Mouse (Mus musculus): ENCODE measurements at regions not wholly inside any gene's neighbourhood (a gene's known extent, or its start where the extent isn't known, plus 50 kb on each side); places are given as distances from the start of the nearest gene placed in this dataset.

GRCm38 (mm10) chr8:59265685-59266084 is 353.2 kb upstream of the Galntl6 start:
- ATAC-seq (ENCODE audit: extremely low read depth, insufficient number of reproducible peaks, low FRiP score, poor library complexity, severe bottlenecking) (no peak), DNase-seq (ENCODE audit: low spot score) (no peak)
- Histone ChIP-seq H3K4me3 (ENCODE audit: low read depth, low read length) (no peak overlapping the region), H3K36me3 (replicated peaks) (no peaks in the 10 kb centered on the region), H3K4me1 (ENCODE audit: insufficient read depth, low read depth, low read length) (no peaks in the 10 kb centered on the region), H3K27me3 (ENCODE audit: insufficient read depth, low read length) (no peaks in the 10 kb centered on the region), H3K9me3 (replicated peaks) (no peaks in the 10 kb centered on the region)
- TF ChIP-seq TAL1 (conservative IDR thresholded peaks at IDR 0.05; ENCODE audit: low read depth, low read length) (no peak), GATA1 (IDR thresholded peaks at IDR 0.05; ENCODE audit: borderline replicate concordance, low read length) (no peak), POLR2AphosphoS5 (IDR thresholded peaks at IDR 0.05; ENCODE audit: insufficient replicate concordance, low read depth, low read length) (no peak), CTCF (IDR thresholded peaks at IDR 0.05; ENCODE audit: low read depth, low read length) (no peak), GATA2 (IDR thresholded peaks at IDR 0.05; ENCODE audit: borderline replicate concordance, low read depth, low read length) (no peak)

GRCm38 (mm10) chr8:59232799-59233198 is 320.4 kb upstream of the Galntl6 start:
- Histone ChIP-seq H3K4me3 (ENCODE audit: low read depth, low read length) (no peak overlapping the region), H3K4me1 (ENCODE audit: insufficient read depth, low read depth, low read length) (no peaks in the 10 kb centered on the region), H3K36me3 (replicated peaks) (no peaks in the 10 kb centered on the region), H3K9me3 (replicated peaks) (no peaks in the 10 kb centered on the region), H3K27me3 (ENCODE audit: insufficient read depth, low read length) (no peaks in the 10 kb centered on the region)
- ATAC-seq (ENCODE audit: extremely low read depth, insufficient number of reproducible peaks, low FRiP score, poor library complexity, severe bottlenecking) (no peak), DNase-seq (ENCODE audit: low spot score) (no peak)
- TF ChIP-seq TAL1 (conservative IDR thresholded peaks at IDR 0.05; ENCODE audit: low read depth, low read length) = no peak
- TF ChIP-seq CTCF (IDR thresholded peaks at IDR 0.05; ENCODE audit: low read depth, low read length) = no peak
- no peak for TF ChIP-seq POLR2AphosphoS5 (IDR thresholded peaks at IDR 0.05; ENCODE audit: insufficient replicate concordance, low read depth, low read length)
- no peak for TF ChIP-seq GATA2 (IDR thresholded peaks at IDR 0.05; ENCODE audit: borderline replicate concordance, low read depth, low read length)
- TF ChIP-seq GATA1 (IDR thresholded peaks at IDR 0.05; ENCODE audit: borderline replicate concordance, low read length) = no peak

- H3K9me3 ChIP-seq (replicated peaks) = no peaks in the 10 kb centered on the region
- 0 out of 2 replicates have a peak, but pooled peaks cover 2% of the 10 kb centered on the region for H3K27me3 ChIP-seq (ENCODE audit: insufficient read depth, low read length)
- H3K4me1 ChIP-seq (ENCODE audit: insufficient read depth, low read depth, low read length) = no peaks in the 10 kb centered on the region; the same call in 1 of the 2 replicates
- H3K36me3 ChIP-seq (replicated peaks) = no peaks in the 10 kb centered on the region
- TF ChIP-seq TAL1 (conservative IDR thresholded peaks at IDR 0.05; ENCODE audit: low read depth, low read length) (no peak), GATA1 (IDR thresholded peaks at IDR 0.05; ENCODE audit: borderline replicate concordance, low read length) (no peak), GATA2 (IDR thresholded peaks at IDR 0.05; ENCODE audit: borderline replicate concordance, low read depth, low read length) (no peak), POLR2AphosphoS5 (IDR thresholded peaks at IDR 0.05; ENCODE audit: insufficient replicate concordance, low read depth, low read length) (no peak), CTCF (IDR thresholded peaks at IDR 0.05; ENCODE audit: low read depth, low read length) (no peak)
- no peak overlapping the region for H3K4me3 ChIP-seq (ENCODE audit: low read depth, low read length)
- no peak for ATAC-seq (ENCODE audit: extremely low read depth, insufficient number of reproducible peaks, low FRiP score, poor library complexity, severe bottlenecking)
- no peak for DNase-seq (ENCODE audit: low spot score)
Observed at GRCm38 (mm10) chr8:59224665-59225064, 312.2 kb upstream of the Galntl6 start.

GRCm38 (mm10) chr8:59174578-59175357 is 262.3 kb upstream of the Galntl6 start:
- no peak for DNase-seq (ENCODE audit: low spot score)
- Histone ChIP-seq H3K4me3 (ENCODE audit: low read depth, low read length) (no peak overlapping the region), H3K27me3 (ENCODE audit: insufficient read depth, low read length) (no peaks in the 10 kb centered on the region), H3K9me3 (replicated peaks) (no peaks in the 10 kb centered on the region), H3K36me3 (replicated peaks) (no peaks in the 10 kb centered on the region), H3K4me1 (ENCODE audit: insufficient read depth, low read depth, low read length) (no peaks in the 10 kb centered on the region)
- TF ChIP-seq GATA1 (IDR thresholded peaks at IDR 0.05; ENCODE audit: borderline replicate concordance, low read length) (no peak), CTCF (IDR thresholded peaks at IDR 0.05; ENCODE audit: low read depth, low read length) (no peak), GATA2 (IDR thresholded peaks at IDR 0.05; ENCODE audit: borderline replicate concordance, low read depth, low read length) (no peak), POLR2AphosphoS5 (IDR thresholded peaks at IDR 0.05; ENCODE audit: insufficient replicate concordance, low read depth, low read length) (no peak), TAL1 (conservative IDR thresholded peaks at IDR 0.05; ENCODE audit: low read depth, low read length) (no peak)
- no peak for ATAC-seq (ENCODE audit: extremely low read depth, insufficient number of reproducible peaks, low FRiP score, poor library complexity, severe bottlenecking)

GRCm38 (mm10) chr8:59130777-59131176 is 218.3 kb upstream of the Galntl6 start:
- H3K4me3 ChIP-seq (ENCODE audit: low read depth, low read length) = no peak overlapping the region
- H3K27me3 ChIP-seq (ENCODE audit: insufficient read depth, low read length) = no peaks in the 10 kb centered on the region
- ATAC-seq (ENCODE audit: extremely low read depth, insufficient number of reproducible peaks, low FRiP score, poor library complexity, severe bottlenecking) (no peak), DNase-seq (ENCODE audit: low spot score) (no peak)
- H3K36me3 ChIP-seq (replicated peaks) = no peaks in the 10 kb centered on the region
- no peaks in the 10 kb centered on the region for H3K9me3 ChIP-seq (replicated peaks)
- peaks cover 9% of the 10 kb centered on the region for H3K4me1 ChIP-seq (ENCODE audit: insufficient read depth, low read depth, low read length)
- TF ChIP-seq CTCF (IDR thresholded peaks at IDR 0.05; ENCODE audit: low read depth, low read length) = no peak

GRCm38 (mm10) chr8:59113221-59113620 is 200.8 kb upstream of the Galntl6 start:
- peaks cover 10% of the 10 kb centered on the region for H3K4me1 ChIP-seq (ENCODE audit: insufficient read depth, low read depth, low read length)
- ATAC-seq (ENCODE audit: extremely low read depth, insufficient number of reproducible peaks, low FRiP score, poor library complexity, severe bottlenecking) (peak; percentile 98), DNase-seq (ENCODE audit: low spot score) (peak; percentile 6)
- H3K36me3 ChIP-seq (replicated peaks) = no peaks in the 10 kb centered on the region
- no peaks in the 10 kb centered on the region for H3K27me3 ChIP-seq (ENCODE audit: insufficient read depth, low read length)
- TF ChIP-seq CTCF (IDR thresholded peaks at IDR 0.05; ENCODE audit: low read depth, low read length) (no peak), TAL1 (conservative IDR thresholded peaks at IDR 0.05; ENCODE audit: low read depth, low read length) (peak; percentile 53), GATA1 (IDR thresholded peaks at IDR 0.05; ENCODE audit: borderline replicate concordance, low read length) (no peak), POLR2AphosphoS5 (IDR thresholded peaks at IDR 0.05; ENCODE audit: insufficient replicate concordance, low read depth, low read length) (no peak), GATA2 (IDR thresholded peaks at IDR 0.05; ENCODE audit: borderline replicate concordance, low read depth, low read length) (no peak)
- no peaks in the 10 kb centered on the region for H3K9me3 ChIP-seq (replicated peaks)
- H3K4me3 ChIP-seq (ENCODE audit: low read depth, low read length) = no peak overlapping the region; the same call in 1 of the 2 replicates

All from G1E (cell line).